Mouse (Mus musculus) hindbrain, embryonic 16.5 days (tissue): ENCODE data around the gene Arhgap29. TPM values are rescaled to one million over a fixed set of nuclear protein-coding genes. Genes with fewer than 3 reads are reported as not detected.

Experiments
- ATAC-seq: fragments of 200-750 bp; cut with Nextera tagmentation; 2 replicates; pipeline ENCODE4 v1.8.0; 2017; ENCODE audit warnings: moderate TSS enrichment, moderate library complexity
- H3K27ac ChIP-seq: fragments of 300-500 bp; sonication (generic); 2 replicates; pipeline ENCODE4 v1.5.1; 2014; ENCODE audit warnings: low read depth, mild to moderate bottlenecking, control low read depth, low read length, moderate library complexity
- H3K27me3 ChIP-seq: fragments of 300-500 bp; sonication (generic); replicated peaks from 2 replicates; pipeline ENCODE4 v1.6.1; 2014; ENCODE audit warnings: low read length; ENCODE audit not compliant: control insufficient read depth, insufficient read depth
- H3K36me3 ChIP-seq: fragments of 300-500 bp; sonication (generic); 2 replicates; pipeline ENCODE4 v1.6.1; 2014; ENCODE audit warnings: mild to moderate bottlenecking, low read length, moderate library complexity, mixed read lengths; ENCODE audit not compliant: control insufficient read depth, insufficient read depth
- H3K4me1 ChIP-seq: fragments of 300-500 bp; sonication (generic); 2 replicates; pipeline ENCODE4 v1.6.1; 2014; ENCODE audit warnings: low read depth, low read length; ENCODE audit not compliant: control insufficient read depth, insufficient read depth
- H3K4me2 ChIP-seq: fragments of 300-500 bp; sonication (generic); 2 replicates; pipeline ENCODE4 v1.6.1; 2014; ENCODE audit warnings: mild to moderate bottlenecking, low read length, control low read depth, moderate library complexity
- H3K4me3 ChIP-seq: fragments of 300-500 bp; sonication (generic); 2 replicates; pipeline ENCODE4 v1.5.1; 2014; ENCODE audit warnings: mild to moderate bottlenecking, low read length, control low read depth, moderate library complexity
- H3K9ac ChIP-seq: fragments of 300-500 bp; sonication (generic); 2 replicates; pipeline ENCODE4 v1.6.1; 2014; ENCODE audit warnings: low read depth, mild to moderate bottlenecking, control low read depth, low read length, moderate library complexity
- H3K9me3 ChIP-seq: fragments of 300-500 bp; sonication (generic); 2 replicates; pipeline ENCODE4 v1.6.1; 2014; ENCODE audit warnings: mild to moderate bottlenecking, low read length, moderate library complexity; ENCODE audit not compliant: control insufficient read depth
- WGBS: fragments of 180-500 bp; shearing (Covaris S2); extraction: QIAGEN DNeasy Blood & Tissue Kit; methylation state at CpG from one replicate; pipeline ENCODE4 v1.1.7; 2014; 5-methylcytosine and 5-hydroxymethylcytosine counted together
- polyA plus RNA-seq: library from polyadenylated mRNA; unstranded; fragments of >200 nt; fragmentation: Nextera tagmentation; extraction: Ambion mirVana; gene quantifications from 2 replicates; pipeline ENCODE4 v1.2.1, GENCODE M21; 2015

Arhgap29 gene
- polyA plus RNA-seq, 1 experiment from 2014 or later: 15.4 TPM

- ATAC-seq: no peak
- Histone ChIP-seq H3K36me3 (no peaks in the 10 kb centered on the region), H3K9me3 (no peaks in the 10 kb centered on the region), H3K27ac (no peak overlapping the region), H3K4me1 (no peaks in the 10 kb centered on the region), H3K27me3 (no peaks in the 10 kb centered on the region), H3K4me3 (no peak overlapping the region), H3K4me2 (no peak overlapping the region), H3K9ac (no peak overlapping the region)
- 85% methylated on average over 6 of the region's 6 CpGs for WGBS
Observed at GRCm38 (mm10) chr3:121937036-121937435, 15.3 kb upstream of the Arhgap29 start.

DNA sequence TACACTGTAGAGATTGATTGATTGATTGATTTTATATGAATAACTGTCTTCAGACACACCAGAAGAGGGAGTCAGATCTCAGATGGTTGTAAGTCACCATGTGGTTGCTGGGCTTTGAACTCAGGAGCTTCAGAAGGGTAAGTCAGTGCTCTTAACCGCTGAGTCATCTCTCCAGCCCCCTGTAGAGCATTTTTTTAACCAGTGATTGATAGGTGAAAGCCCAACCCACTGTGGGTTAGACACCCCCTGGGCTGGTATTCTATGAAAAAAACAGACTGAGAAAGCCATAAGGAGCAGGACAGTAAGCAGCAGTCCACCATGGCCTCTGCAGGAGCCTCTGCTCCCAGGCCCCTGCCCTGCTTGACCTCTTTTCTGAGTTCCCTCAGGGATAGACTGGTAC, 12.7 kb upstream of the Arhgap29 start:
- Histone ChIP-seq H3K27ac (no peak overlapping the region), H3K36me3 (no peaks in the 10 kb centered on the region), H3K9me3 (no peaks in the 10 kb centered on the region), H3K27me3 (no peaks in the 10 kb centered on the region), H3K4me3 (no peak overlapping the region), H3K4me1 (no peaks in the 10 kb centered on the region), H3K9ac (no peak overlapping the region), H3K4me2 (no peak overlapping the region)
- WGBS: 56% methylated on average over 1 of the region's 1 CpGs
- ATAC-seq: no peak

DNA sequence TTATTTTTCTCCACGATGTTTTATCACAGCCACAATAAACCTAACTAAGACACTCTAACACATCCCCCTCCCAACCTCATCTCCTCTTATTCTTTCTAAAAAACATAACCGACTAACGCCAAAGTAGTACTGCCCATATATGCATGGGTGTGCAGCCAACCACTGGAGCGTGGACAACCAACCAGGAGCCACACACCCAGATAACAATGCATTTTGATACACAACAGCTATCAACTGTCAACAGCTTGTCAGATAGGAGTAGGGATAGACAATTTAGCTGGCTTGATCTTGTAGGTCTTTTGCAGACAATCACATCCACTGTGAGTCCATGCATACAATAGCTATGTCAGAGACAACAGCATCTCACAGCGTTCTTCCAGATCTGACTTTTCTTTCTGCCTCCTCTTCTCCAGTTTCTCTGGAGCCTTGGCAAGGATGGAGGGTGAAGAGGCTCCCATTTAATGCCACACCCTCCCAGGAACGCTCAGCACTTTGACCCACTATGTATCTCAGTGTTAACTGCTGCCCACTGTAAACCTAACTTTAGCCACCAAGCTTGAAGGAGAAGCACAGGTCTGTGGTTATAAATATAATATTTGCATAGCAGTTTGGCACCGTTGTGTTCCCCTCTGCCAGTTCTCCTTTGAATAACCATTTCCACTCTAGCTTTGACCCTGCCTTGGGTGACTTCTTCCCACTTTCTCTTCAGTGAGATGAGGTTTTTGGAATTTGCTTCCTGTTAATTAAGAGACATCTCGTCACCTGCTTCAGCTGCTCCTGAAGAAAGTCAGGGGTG, 12.0 kb upstream of the Arhgap29 start:
- no peaks in the 10 kb centered on the region for H3K9me3 ChIP-seq
- H3K4me1 ChIP-seq: no peaks in the 10 kb centered on the region
- H3K27me3 ChIP-seq: no peaks in the 10 kb centered on the region
- no peak overlapping the region for H3K27ac ChIP-seq
- no peaks in the 10 kb centered on the region for H3K36me3 ChIP-seq
- ATAC-seq: no peak
- H3K4me3 ChIP-seq: no peak overlapping the region
- 84% methylated on average over 8 of the region's 8 CpGs for WGBS
- H3K4me2 ChIP-seq: no peak overlapping the region
- H3K9ac ChIP-seq: no peak overlapping the region

GRCm38 (mm10) chr3:121941204-121941745, 11.1 kb upstream of the Arhgap29 start:
- no peak overlapping the region for H3K9ac ChIP-seq

DNA sequence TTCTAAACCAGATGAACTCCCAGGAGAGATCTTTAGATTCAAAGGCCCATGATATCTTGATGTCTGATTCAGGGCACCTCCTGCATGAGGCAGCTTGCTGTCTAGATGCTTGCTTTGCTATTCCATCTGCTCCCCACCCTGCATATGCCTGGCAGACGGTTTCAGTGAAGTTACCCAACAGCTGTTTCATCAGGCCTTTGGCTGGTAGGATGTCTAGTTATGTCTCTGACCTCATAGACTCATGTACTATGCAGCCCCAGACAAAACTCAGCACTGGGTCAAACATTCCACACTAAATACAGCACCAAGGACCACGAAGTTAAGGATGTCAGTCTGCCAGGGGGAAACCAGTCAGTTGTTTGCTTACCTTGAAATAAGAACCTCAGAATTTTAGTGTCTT, 6.4 kb upstream of the Arhgap29 start:
- no peaks in the 10 kb centered on the region for H3K9me3 ChIP-seq
- no peak overlapping the region for H3K27ac ChIP-seq
- no peaks in the 10 kb centered on the region for H3K36me3 ChIP-seq
- no peak overlapping the region for H3K9ac ChIP-seq
- H3K4me1 ChIP-seq: no peaks in the 10 kb centered on the region
- H3K27me3 ChIP-seq: no peaks in the 10 kb centered on the region
- H3K4me2 ChIP-seq: no peak overlapping the region
- 58% methylated on average over 2 of the region's 2 CpGs for WGBS
- no peak overlapping the region for H3K4me3 ChIP-seq
- ATAC-seq: no peak

More at GRCm38 (mm10) chr3:121941204-121941745, 11.1 kb upstream of the Arhgap29 start:
- 92% methylated on average over 11 of the region's 11 CpGs for WGBS
- no peaks in the 10 kb centered on the region for H3K27me3 ChIP-seq
- H3K9me3 ChIP-seq: no peaks in the 10 kb centered on the region
- H3K4me3 ChIP-seq: no peak overlapping the region
- no peak overlapping the region for H3K4me2 ChIP-seq
- no peaks in the 10 kb centered on the region for H3K36me3 ChIP-seq
- ATAC-seq: no peak
- H3K27ac ChIP-seq: no peak overlapping the region
- no peaks in the 10 kb centered on the region for H3K4me1 ChIP-seq

DNA sequence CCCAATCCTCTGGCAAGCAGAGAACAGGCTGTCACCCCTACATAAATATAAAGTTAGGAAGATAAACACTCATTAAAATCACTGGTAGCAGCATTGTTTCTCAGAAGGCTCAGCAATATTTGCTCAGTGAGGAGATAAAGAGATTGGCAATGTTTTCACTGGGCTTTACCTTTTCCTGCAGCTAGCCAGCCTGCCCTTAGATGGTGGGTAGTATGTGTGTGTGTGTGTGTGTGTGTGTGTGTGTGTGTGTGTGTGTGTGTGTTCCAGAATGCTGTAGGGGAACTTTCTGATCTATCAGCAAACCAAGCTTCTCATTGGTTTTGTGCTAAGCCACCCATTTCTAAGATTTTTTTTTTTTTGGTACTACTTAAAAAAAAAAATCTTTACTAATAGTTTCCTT, 5.6 kb upstream of the Arhgap29 start:
- Histone ChIP-seq H3K4me3 (no peak overlapping the region), H3K27ac (no peak overlapping the region), H3K4me1 (no peaks in the 10 kb centered on the region), H3K36me3 (no peaks in the 10 kb centered on the region), H3K27me3 (no peaks in the 10 kb centered on the region), H3K9ac (no peak overlapping the region), H3K4me2 (no peak overlapping the region), H3K9me3 (no peaks in the 10 kb centered on the region)
- no peak for ATAC-seq

- no peak overlapping the region for H3K27ac ChIP-seq
- H3K27me3 ChIP-seq: peaks cover 4% of the 10 kb centered on the region
- no peak overlapping the region for H3K4me2 ChIP-seq
- H3K4me3 ChIP-seq: no peak overlapping the region
- WGBS: 60% methylated on average over 6 of the region's 6 CpGs
- peaks cover 10% of the 10 kb centered on the region; the same call in 1 of the 2 replicates for H3K4me1 ChIP-seq
- H3K9ac ChIP-seq: no peak overlapping the region
- H3K36me3 ChIP-seq: no peaks in the 10 kb centered on the region
- H3K9me3 ChIP-seq: no peaks in the 10 kb centered on the region
- ATAC-seq: no peak
Observed at GRCm38 (mm10) chr3:121950139-121950538, 2.2 kb upstream of the Arhgap29 start.

DNA sequence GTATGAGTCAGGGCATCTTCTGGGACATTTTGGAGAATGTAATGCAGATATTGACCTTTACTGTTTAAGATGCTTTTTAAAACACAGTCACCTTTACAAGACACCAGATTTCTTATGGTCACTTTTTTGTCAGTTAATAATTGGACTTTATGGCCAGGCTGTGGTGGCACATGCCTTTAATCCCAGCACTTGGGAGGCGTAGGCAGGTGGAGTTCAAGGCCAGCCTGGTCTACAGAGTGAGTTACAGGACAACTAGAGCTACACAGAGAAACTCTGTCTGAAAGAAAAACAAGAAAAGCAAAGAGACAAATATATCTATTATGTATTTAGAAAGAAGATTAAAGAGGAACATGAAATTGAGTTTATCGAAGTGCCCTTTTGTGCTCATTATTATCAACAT, 1.2 kb upstream of the Arhgap29 start:
- no peak for ATAC-seq
- WGBS: 93% methylated on average over 2 of the region's 2 CpGs
- Histone ChIP-seq H3K4me2 (no peak overlapping the region), H3K4me1 (peaks cover 10% of the 10 kb centered on the region; the same call in 1 of the 2 replicates), H3K9me3 (no peaks in the 10 kb centered on the region), H3K9ac (no peak overlapping the region), H3K27me3 (peaks cover 4% of the 10 kb centered on the region), H3K27ac (no peak overlapping the region), H3K4me3 (no peak overlapping the region), H3K36me3 (no peaks in the 10 kb centered on the region)

GRCm38 (mm10) chr3:121953049-121953432, 700 bp downstream of the Arhgap29 start:
- WGBS: 1% methylated on average over 42 of the region's 44 CpGs
- Histone ChIP-seq H3K4me2 (peak overlapping the region; percentile 83), H3K4me1 (peaks cover 10% of the 10 kb centered on the region; the same call in 1 of the 2 replicates), H3K36me3 (no peaks in the 10 kb centered on the region), H3K4me3 (peak overlapping the region; percentile 71), H3K27ac (peak overlapping the region; percentile 51; the same call in 1 of the 2 replicates), H3K9me3 (no peaks in the 10 kb centered on the region), H3K27me3 (peaks cover 4% of the 10 kb centered on the region), H3K9ac (peak overlapping the region; percentile 76)
- ATAC-seq: peak; percentile 96
